Mouse (Mus musculus): ENCODE measurements around the gene Olfr992. TPM values are rescaled to one million over a fixed set of nuclear protein-coding genes. Genes with fewer than 3 reads are reported as not detected.
"Not testable (repeated sequence)": the region's sequence is repeated elsewhere in the genome, so short reads cannot be mapped to it uniquely, and the experiment has no call there.

The Olfr992 gene
- polyA plus RNA-seq (2014; fragmentation: Nextera tagmentation; extraction: Ambion mirVana), result not detected in 2 replicates

- Histone ChIP-seq H3K36me3 (ENCODE audit: control insufficient read depth, insufficient read depth, low read length) (no peaks in the 10 kb centered on the region), H3K4me3 (ENCODE audit: low read depth, low read length) (no peak within 1 kb of the TSS), H3K9me3 (ENCODE audit: control insufficient read depth, low read depth, low read length) (no peaks in the 10 kb centered on the region), H3K27me3 (ENCODE audit: control insufficient read depth, insufficient read depth, low read length) (no peaks in the 10 kb centered on the region), H3K9ac (replicated peaks; ENCODE audit: low read depth, low read length) (no peak within 1 kb of the TSS), H3K4me1 (ENCODE audit: control insufficient read depth, insufficient read depth, low read length) (no peaks in the 10 kb centered on the region), H3K27ac (ENCODE audit: low read length) (no peak within 1 kb of the TSS), H3K4me2 (replicated peaks; ENCODE audit: low read depth, low read length) (no peak within 1 kb of the TSS)
- 35% methylated on average over 2 of the region's 2 CpGs for WGBS
- ATAC-seq (ENCODE audit: insufficient number of reproducible peaks, insufficient read depth, low FRiP score, low read depth), result no peak
Observed at GRCm38 (mm10) chr2:85409369-85409768, at the start of gene Olfr992. Gene Olfr992, minus strand, starts transcription at chr2:85409469.

- H3K27ac ChIP-seq (ENCODE audit: low read length), result no peak within 1 kb of the TSS
- H3K4me3 ChIP-seq (ENCODE audit: low read depth, low read length), result no peak within 1 kb of the TSS
- no peaks in the 10 kb centered on the region for H3K9me3 ChIP-seq (ENCODE audit: control insufficient read depth, low read depth, low read length)
- H3K36me3 ChIP-seq (ENCODE audit: control insufficient read depth, insufficient read depth, low read length), result no peaks in the 10 kb centered on the region
- no peak within 1 kb of the TSS for H3K4me2 ChIP-seq (replicated peaks; ENCODE audit: low read depth, low read length)
- no peaks in the 10 kb centered on the region for H3K27me3 ChIP-seq (ENCODE audit: control insufficient read depth, insufficient read depth, low read length)
- ATAC-seq (ENCODE audit: insufficient number of reproducible peaks, insufficient read depth, low FRiP score, low read depth), result no peak
- no peaks in the 10 kb centered on the region for H3K4me1 ChIP-seq (ENCODE audit: control insufficient read depth, insufficient read depth, low read length)
- WGBS, result 21% methylated on average over 1 of the region's 1 CpGs
- H3K9ac ChIP-seq (replicated peaks; ENCODE audit: low read depth, low read length), result no peak within 1 kb of the TSS
Observed at GRCm38 (mm10) chr2:85443539-85443938, 34.3 kb upstream of the Olfr992 start, which contains the start of gene Olfr995. Gene Olfr995, minus strand, starts transcription at chr2:85443639.

- Histone ChIP-seq H3K36me3 (ENCODE audit: control insufficient read depth, insufficient read depth, low read length) (no peaks in the 10 kb centered on the region), H3K4me3 (ENCODE audit: low read depth, low read length) (no peak overlapping the region), H3K27me3 (ENCODE audit: control insufficient read depth, insufficient read depth, low read length) (no peaks in the 10 kb centered on the region), H3K4me2 (replicated peaks; ENCODE audit: low read depth, low read length) (no peak overlapping the region), H3K9ac (replicated peaks; ENCODE audit: low read depth, low read length) (no peak overlapping the region), H3K9me3 (ENCODE audit: control insufficient read depth, low read depth, low read length) (no peaks in the 10 kb centered on the region), H3K4me1 (ENCODE audit: control insufficient read depth, insufficient read depth, low read length) (no peaks in the 10 kb centered on the region), H3K27ac (ENCODE audit: low read length) (no peak overlapping the region)
- no peak for ATAC-seq (ENCODE audit: insufficient number of reproducible peaks, insufficient read depth, low FRiP score, low read depth)
Observed at GRCm38 (mm10) chr2:85442546-85442945, 33.3 kb upstream of the Olfr992 start.

GRCm38 (mm10) chr2:85436351-85436750, 27.1 kb upstream of the Olfr992 start, which contains the start of gene Olfr994:
Gene Olfr994, minus strand, starts transcription at chr2:85436451.
- Histone ChIP-seq H3K27ac (ENCODE audit: low read length) (no peak within 1 kb of the TSS), H3K4me1 (ENCODE audit: control insufficient read depth, insufficient read depth, low read length) (no peaks in the 10 kb centered on the region), H3K4me3 (ENCODE audit: low read depth, low read length) (no peak within 1 kb of the TSS), H3K4me2 (replicated peaks; ENCODE audit: low read depth, low read length) (no peak within 1 kb of the TSS), H3K9ac (replicated peaks; ENCODE audit: low read depth, low read length) (no peak within 1 kb of the TSS), H3K27me3 (ENCODE audit: control insufficient read depth, insufficient read depth, low read length) (no peaks in the 10 kb centered on the region), H3K36me3 (ENCODE audit: control insufficient read depth, insufficient read depth, low read length) (no peaks in the 10 kb centered on the region), H3K9me3 (ENCODE audit: control insufficient read depth, low read depth, low read length) (no peaks in the 10 kb centered on the region)
- 91% methylated on average over 3 of the region's 3 CpGs for WGBS
- no peak for ATAC-seq (ENCODE audit: insufficient number of reproducible peaks, insufficient read depth, low FRiP score, low read depth)

- no peak for ATAC-seq (ENCODE audit: insufficient number of reproducible peaks, insufficient read depth, low FRiP score, low read depth)
- WGBS, result 71% methylated on average over 1 of the region's 1 CpGs
Observed at GRCm38 (mm10) chr2:85425893-85426292, 16.6 kb upstream of the Olfr992 start.

GRCm38 (mm10) chr2:85414777-85415176, 5.5 kb upstream of the Olfr992 start, which contains the start of gene Olfr993:
Gene Olfr993, minus strand, starts transcription at chr2:85414877.
- Histone ChIP-seq H3K27ac (ENCODE audit: low read length) (no peak within 1 kb of the TSS), H3K9me3 (ENCODE audit: control insufficient read depth, low read depth, low read length) (no peaks in the 10 kb centered on the region), H3K36me3 (ENCODE audit: control insufficient read depth, insufficient read depth, low read length) (no peaks in the 10 kb centered on the region), H3K4me1 (ENCODE audit: control insufficient read depth, insufficient read depth, low read length) (no peaks in the 10 kb centered on the region), H3K27me3 (ENCODE audit: control insufficient read depth, insufficient read depth, low read length) (no peaks in the 10 kb centered on the region), H3K4me2 (replicated peaks; ENCODE audit: low read depth, low read length) (no peak within 1 kb of the TSS), H3K4me3 (ENCODE audit: low read depth, low read length) (no peak within 1 kb of the TSS), H3K9ac (replicated peaks; ENCODE audit: low read depth, low read length) (no peak within 1 kb of the TSS)
- ATAC-seq (ENCODE audit: insufficient number of reproducible peaks, insufficient read depth, low FRiP score, low read depth), result no peak

More at GRCm38 (mm10) chr2:85425893-85426292, 16.6 kb upstream of the Olfr992 start:
- H3K4me2 ChIP-seq (replicated peaks; ENCODE audit: low read depth, low read length), result no peak overlapping the region
- no peak overlapping the region for H3K4me3 ChIP-seq (ENCODE audit: low read depth, low read length)
- no peaks in the 10 kb centered on the region for H3K4me1 ChIP-seq (ENCODE audit: control insufficient read depth, insufficient read depth, low read length)
- H3K36me3 ChIP-seq (ENCODE audit: control insufficient read depth, insufficient read depth, low read length), result no peaks in the 10 kb centered on the region
- no peaks in the 10 kb centered on the region for H3K27me3 ChIP-seq (ENCODE audit: control insufficient read depth, insufficient read depth, low read length)
- no peaks in the 10 kb centered on the region for H3K9me3 ChIP-seq (ENCODE audit: control insufficient read depth, low read depth, low read length)
- H3K27ac ChIP-seq (ENCODE audit: low read length), result no peak overlapping the region
- no peak overlapping the region for H3K9ac ChIP-seq (replicated peaks; ENCODE audit: low read depth, low read length)

GRCm38 (mm10) chr2:85363127-85363526, 46.1 kb downstream of the Olfr992 start, which contains the start of gene Olfr988:
Gene Olfr988, minus strand, starts transcription at chr2:85363227.
- not testable (repeated sequence) for H3K27me3 ChIP-seq (ENCODE audit: control insufficient read depth, insufficient read depth, low read length); H3K9ac ChIP-seq (replicated peaks; ENCODE audit: low read depth, low read length); H3K36me3 ChIP-seq (ENCODE audit: control insufficient read depth, insufficient read depth, low read length); H3K4me2 ChIP-seq (replicated peaks; ENCODE audit: low read depth, low read length); ATAC-seq (ENCODE audit: insufficient number of reproducible peaks, insufficient read depth, low FRiP score, low read depth); H3K27ac ChIP-seq (ENCODE audit: low read length); H3K9me3 ChIP-seq (ENCODE audit: control insufficient read depth, low read depth, low read length); H3K4me3 ChIP-seq (ENCODE audit: low read depth, low read length); H3K4me1 ChIP-seq (ENCODE audit: control insufficient read depth, insufficient read depth, low read length)

Other genes with a start within 250 kb of the Olfr992 start
- 2.7 and 3.0 TPM in 2 replicates for gene Lrrc55, start 212.3 kb downstream of the Olfr992 start, polyA plus RNA-seq (2014; fragmentation: Nextera tagmentation; extraction: Ambion mirVana)
- not detected in 2 replicates for gene Olfr987, start 70.2 kb downstream of the Olfr992 start, polyA plus RNA-seq (2014; fragmentation: Nextera tagmentation; extraction: Ambion mirVana)
- not detected in 2 replicates for gene Olfr988, start 46.2 kb downstream of the Olfr992 start, polyA plus RNA-seq (2014; fragmentation: Nextera tagmentation; extraction: Ambion mirVana)
- not detected in 2 replicates for gene Olfr993, start 5.4 kb upstream of the Olfr992 start, polyA plus RNA-seq (2014; fragmentation: Nextera tagmentation; extraction: Ambion mirVana)
- not detected in 2 replicates for gene Olfr994, start 27.0 kb upstream of the Olfr992 start, polyA plus RNA-seq (2014; fragmentation: Nextera tagmentation; extraction: Ambion mirVana)
- not detected in 2 replicates for gene Olfr995, start 34.2 kb upstream of the Olfr992 start, polyA plus RNA-seq (2014; fragmentation: Nextera tagmentation; extraction: Ambion mirVana)
- gene 4833423E24Rik, start 109.6 kb upstream of the Olfr992 start, polyA plus RNA-seq (2014; fragmentation: Nextera tagmentation; extraction: Ambion mirVana), result 3.3 and 3.4 TPM in 2 replicates
- not detected in 2 replicates for gene Olfr996, start 169.7 kb upstream of the Olfr992 start, polyA plus RNA-seq (2014; fragmentation: Nextera tagmentation; extraction: Ambion mirVana)
- not detected in 2 replicates for gene Olfr998, start 179.5 kb upstream of the Olfr992 start, polyA plus RNA-seq (2014; fragmentation: Nextera tagmentation; extraction: Ambion mirVana)
- not detected in 2 replicates for gene Olfr1000, start 202.4 kb upstream of the Olfr992 start, polyA plus RNA-seq (2014; fragmentation: Nextera tagmentation; extraction: Ambion mirVana)
- gene Olfr1002, start 241.2 kb upstream of the Olfr992 start, polyA plus RNA-seq (2014; fragmentation: Nextera tagmentation; extraction: Ambion mirVana), result not detected in 2 replicates